27 mouse cellular contexts compared by ENCODE assay signal in genomic region chr19:43096915-43097314, GRCm38 (mm10).
"Had no signal": no experiment of that assay in that cellular context is flagged by ENCODE, and none has a peak within 500 bp of the region (broad histone marks: within the 10 kb centered on the region; RNA-seq: fewer than 3 reads in every experiment).

No protein-coding gene starts in this region.

- H3K27ac ChIP-seq: forebrain, embryonic 10.5 days; forebrain, embryonic 12.5 days; forebrain, embryonic 13.5 days; forebrain, embryonic 15.5 days; gastrocnemius, adult 2 months; heart, adult 2 months; heart, embryonic 10.5 days had no signal

- H3K4me1 ChIP-seq: embryonic facial prominence, embryonic 12.5 days; forebrain, embryonic 10.5 days; forebrain, embryonic 12.5 days; forebrain, embryonic 13.5 days; forebrain, embryonic 15.5 days; heart, embryonic 10.5 days; heart, embryonic 12.5 days had no signal

- H3K4me2 ChIP-seq: embryonic facial prominence, embryonic 12.5 days; forebrain, embryonic 12.5 days; forebrain, embryonic 13.5 days; forebrain, embryonic 15.5 days; heart, embryonic 11.5 days; heart, embryonic 12.5 days had no signal

- H3K9me3 ChIP-seq: embryonic facial prominence, embryonic 12.5 days; forebrain, embryonic 10.5 days; forebrain, embryonic 12.5 days; forebrain, embryonic 13.5 days; forebrain, embryonic 15.5 days; heart, embryonic 10.5 days; heart, embryonic 12.5 days had no signal

- H3K9ac ChIP-seq: embryonic facial prominence, embryonic 12.5 days; forebrain, embryonic 12.5 days; forebrain, embryonic 13.5 days; forebrain, embryonic 15.5 days; forebrain, postnatal 0 days; heart, embryonic 12.5 days had no signal

- H3K27me3 ChIP-seq: embryonic facial prominence, embryonic 12.5 days; forebrain, embryonic 12.5 days; forebrain, embryonic 13.5 days; forebrain, embryonic 15.5 days; heart, embryonic 12.5 days had no signal

- H3K4me3 ChIP-seq: embryonic facial prominence, embryonic 12.5 days; erythroblast, embryonic 14.5 days; forebrain, embryonic 10.5 days; forebrain, embryonic 12.5 days; forebrain, embryonic 13.5 days; forebrain, embryonic 15.5 days; gastrocnemius, adult 2 months; heart, adult 2 months; heart, embryonic 10.5 days; heart, embryonic 12.5 days had no signal

- DNase-seq: cerebellum, adult 8-10 months; cerebellum, adult 9-10 months; cerebellum, adult 9-11 months; cerebellum, postnatal 10 days; cerebellum, postnatal 14 days; cerebellum, postnatal 25 days; cerebellum, postnatal 36 days; embryo, embryonic 11 days; forebrain, postnatal 0 days; gastrocnemius, adult 2 months; gastrocnemius, postnatal 14 days; gastrocnemius, postnatal 25 days; gastrocnemius, postnatal 36 days; heart, adult 11 months; heart, adult 18-20 months; heart, adult 2 months had no signal

- ATAC-seq: forebrain, embryonic 13.5 days; forebrain, embryonic 14.5 days; forebrain, embryonic 15.5 days; forebrain, embryonic 16.5 days; forebrain, postnatal 0 days had no signal

- H3K36me3 ChIP-seq: embryonic facial prominence, embryonic 12.5 days; forebrain, embryonic 10.5 days; forebrain, embryonic 12.5 days; forebrain, embryonic 15.5 days; heart, embryonic 10.5 days; heart, embryonic 12.5 days had no signal
